Mouse (Mus musculus) right cerebral cortex, adult 18-20 months (tissue): ENCODE measurements at regions not wholly inside any gene's neighbourhood (a gene's known extent, or its start where the extent isn't known, plus 50 kb on each side); places are given as distances from the start of the nearest gene placed in this dataset.

ENCODE experiments used
- DNase-seq: peaks from one replicate; pipeline ENCODE4 v3.0.0; 2022; ENCODE audit warnings: mixed read lengths

DNA sequence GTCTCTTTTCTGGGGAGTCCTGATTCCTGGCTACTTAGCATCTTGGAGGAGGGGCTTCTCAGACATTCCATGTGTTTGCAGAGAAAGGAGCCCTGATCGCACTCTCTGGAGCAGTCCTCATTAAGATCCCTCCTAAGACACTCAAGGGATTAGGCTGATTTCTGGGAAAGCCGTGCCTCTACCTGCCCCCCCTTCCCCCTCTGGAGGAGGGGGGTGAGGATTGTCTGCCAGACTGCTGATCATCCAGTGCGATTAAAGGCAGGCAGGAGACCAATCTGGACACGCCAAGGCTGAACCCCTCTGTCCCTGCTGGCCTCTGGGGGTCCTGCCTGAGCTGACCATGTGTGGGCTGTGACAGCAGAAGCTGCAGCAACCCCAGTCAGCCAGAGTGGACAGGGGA lies 65.4 kb downstream of the Vegfa start:
- no peak for DNase-seq

- no peak for DNase-seq
Observed at GRCm38 (mm10) chr17:45964031-45964430, 68.1 kb downstream of the Vegfa start.

DNA sequence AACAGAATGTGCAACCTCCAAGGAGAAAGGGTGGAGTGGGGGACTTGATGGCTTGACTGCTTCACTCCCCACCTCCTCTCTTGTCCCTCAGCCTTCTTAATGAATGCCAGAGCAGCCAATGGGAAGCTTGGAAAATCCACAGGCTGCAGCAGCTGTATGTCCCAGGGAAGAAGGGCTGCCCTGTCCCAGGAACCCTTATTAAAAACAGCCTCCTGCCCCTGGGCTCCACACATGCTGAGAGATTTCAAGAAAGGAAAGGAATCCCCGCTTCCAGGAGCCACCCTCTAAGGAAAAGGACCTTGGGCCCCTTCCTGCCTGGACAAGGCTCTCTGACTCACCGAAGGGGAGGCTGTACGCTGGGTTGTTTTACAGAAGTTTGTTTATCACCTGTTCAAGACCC lies 68.8 kb downstream of the Vegfa start:
- DNase-seq = no peak

GRCm38 (mm10) chr17:45961626-45962319 lies 70.4 kb downstream of the Vegfa start:
- DNase-seq = no peak

- DNase-seq = no peak
Observed at GRCm38 (mm10) chr17:45958094-45958881, 73.9 kb downstream of the Vegfa start.

- DNase-seq = no peak
Observed at GRCm38 (mm10) chr17:45955481-45955880, 76.7 kb downstream of the Vegfa start.

GRCm38 (mm10) chr17:45954824-45955223 lies 77.3 kb downstream of the Vegfa start:
- DNase-seq = no peak

GRCm38 (mm10) chr17:45953523-45953922 lies 78.6 kb downstream of the Vegfa start:
- DNase-seq = no peak

DNA sequence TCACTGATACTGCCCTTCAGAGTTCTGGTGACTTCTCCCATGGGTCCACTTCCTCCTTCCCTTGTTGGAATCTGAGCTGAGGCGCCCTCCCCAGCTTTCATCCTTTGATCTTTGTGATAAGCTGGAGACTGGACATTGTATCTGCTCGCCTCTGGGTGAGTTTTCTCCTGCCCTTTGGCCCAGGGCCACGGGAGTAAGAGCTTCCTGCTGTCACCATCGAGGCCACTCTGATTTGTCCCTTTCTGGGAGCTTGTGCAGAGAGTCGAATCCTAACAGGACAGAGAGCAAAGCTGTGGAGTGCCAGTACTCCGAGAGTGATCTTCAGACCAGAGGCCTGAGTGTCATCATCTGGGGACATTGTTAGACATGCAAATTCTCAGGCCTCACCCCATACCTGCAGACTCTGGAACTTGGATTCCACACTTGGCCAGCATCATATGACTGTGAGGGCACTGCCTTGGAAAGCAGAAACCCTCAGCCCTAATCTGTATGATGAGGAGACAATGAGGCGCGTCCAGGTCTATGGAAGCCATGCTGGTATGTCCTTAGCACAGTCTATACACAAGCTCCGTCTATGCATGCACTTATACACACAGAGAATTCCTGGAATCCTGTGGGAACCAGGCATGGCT lies 81.5 kb downstream of the Vegfa start:
- no peak for DNase-seq

- no peak for DNase-seq
Observed at GRCm38 (mm10) chr17:45949141-45949540, 83.0 kb downstream of the Vegfa start.

DNA sequence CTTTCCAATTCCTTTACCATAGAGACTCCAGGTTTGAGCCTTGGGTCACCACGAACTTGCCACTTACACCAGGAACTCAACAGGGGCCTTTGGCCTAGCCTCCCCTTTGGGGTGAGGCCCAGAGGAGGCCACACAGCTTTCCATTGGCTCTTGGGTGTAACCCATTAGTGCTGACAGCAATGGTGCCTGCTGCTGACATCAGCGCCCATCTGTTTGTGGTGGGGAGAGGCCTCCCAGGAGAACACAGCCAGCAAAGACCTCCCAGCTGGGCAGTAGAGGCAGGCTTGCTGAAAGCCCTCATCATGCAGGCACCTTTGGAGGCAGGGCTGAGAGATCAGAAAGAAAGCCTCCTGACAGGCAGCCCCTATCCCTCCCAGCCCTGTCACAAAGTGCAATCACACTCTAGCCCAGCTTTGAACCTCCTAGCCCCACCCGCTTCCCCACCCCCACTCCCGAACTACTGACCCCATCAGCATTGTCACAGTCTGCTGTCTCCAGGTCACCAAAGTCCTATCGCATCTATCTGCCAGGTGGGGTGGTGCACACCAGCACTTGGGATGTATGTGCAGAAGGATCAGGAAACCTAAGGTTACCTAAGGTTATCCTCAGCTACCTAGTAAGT lies 83.7 kb downstream of the Vegfa start:
- DNase-seq = no peak

DNA sequence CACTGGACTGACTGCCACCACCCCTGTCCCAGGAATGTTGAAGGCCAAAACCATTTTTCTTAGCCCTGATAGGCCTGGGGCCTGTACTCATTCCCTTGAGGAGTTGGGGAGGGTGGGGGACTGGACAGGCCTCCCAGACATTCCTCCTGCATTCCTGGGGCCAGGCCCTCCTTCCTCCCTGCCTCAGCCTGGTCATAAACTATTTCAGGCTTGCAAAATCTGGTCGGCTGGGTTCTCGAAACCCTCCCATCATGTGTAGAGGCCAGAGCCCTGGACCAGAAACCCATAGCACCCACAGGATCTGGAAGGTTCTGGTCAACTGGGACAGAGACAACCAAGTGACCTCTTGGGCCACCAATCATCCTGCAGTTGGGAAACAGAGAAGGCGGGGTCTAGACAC lies 87.2 kb downstream of the Vegfa start:
- no peak for DNase-seq

DNA sequence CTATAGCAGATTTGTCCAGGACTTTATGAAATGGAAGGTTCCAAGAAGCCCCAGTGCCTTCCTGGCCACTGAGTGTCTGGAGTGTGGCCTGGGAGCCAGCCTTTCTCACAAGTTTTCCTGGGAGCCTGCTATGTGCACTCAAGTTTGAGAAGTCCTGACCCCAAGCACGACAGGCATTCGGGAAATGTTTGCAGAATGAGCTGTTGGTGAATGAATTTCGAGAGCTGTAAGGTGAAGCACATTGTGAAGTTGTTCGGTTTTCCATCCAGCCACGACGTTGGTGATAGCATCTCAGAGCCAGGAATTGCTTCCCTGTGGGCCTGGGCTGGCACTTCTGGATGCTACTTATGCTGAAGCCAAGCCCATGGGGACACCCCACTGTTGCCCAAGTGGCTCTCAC lies 88.9 kb downstream of the Vegfa start:
- DNase-seq = no peak

DNA sequence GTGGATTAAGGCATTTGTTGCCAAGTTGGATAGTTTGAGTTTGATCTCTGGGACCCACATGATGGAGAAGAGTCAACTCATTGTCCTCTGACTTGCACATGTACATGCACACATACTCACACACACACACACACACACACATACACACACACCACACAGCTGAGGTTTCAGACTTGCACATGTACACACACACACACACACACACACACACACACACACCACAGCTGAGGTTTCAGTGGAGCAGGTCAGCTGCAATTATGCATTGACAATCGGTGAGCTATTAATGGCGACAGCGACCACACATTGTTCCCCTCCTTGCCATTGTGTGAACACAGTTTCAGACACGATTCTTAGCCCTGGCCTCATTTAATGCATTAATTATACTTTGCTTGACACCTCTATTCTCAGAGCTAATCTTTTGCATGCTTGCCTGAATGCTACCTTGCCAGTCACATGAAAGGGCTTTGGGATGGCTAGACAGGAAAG lies 90.2 kb downstream of the Vegfa start:
- DNase-seq = no peak

DNA sequence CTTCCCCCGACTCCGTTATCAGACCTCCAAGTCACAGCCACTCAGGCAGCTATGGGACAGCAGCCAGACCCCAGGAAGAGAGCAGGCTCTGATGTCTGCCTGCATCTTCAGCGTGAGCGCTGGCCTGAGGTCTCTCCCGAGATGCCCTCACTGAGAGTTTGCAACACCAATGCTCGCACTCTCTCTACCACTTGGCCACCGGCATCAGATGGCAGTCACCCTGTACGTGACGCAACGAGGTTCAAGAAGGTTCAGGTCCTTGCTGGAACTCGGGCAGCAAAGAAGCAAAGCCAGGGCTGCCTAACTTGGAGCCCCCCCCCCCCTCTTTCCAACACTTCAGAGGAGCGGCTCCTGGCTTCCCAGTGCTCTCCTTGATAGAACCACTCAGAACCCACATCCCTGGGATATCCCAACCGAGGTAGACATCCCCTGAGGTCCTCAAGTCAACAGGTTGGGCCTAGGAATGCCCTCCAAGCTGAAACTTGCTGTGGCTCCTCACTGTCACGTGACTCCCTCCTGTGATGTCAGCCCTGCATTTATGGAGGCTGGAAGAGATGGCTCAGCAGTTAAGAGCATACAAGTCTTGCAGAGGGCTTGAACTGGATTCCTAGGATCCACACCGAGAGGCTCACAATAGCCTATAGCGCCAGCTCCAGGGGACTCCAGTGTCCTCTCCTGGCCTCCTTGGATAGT lies 91.9 kb downstream of the Vegfa start:
- no peak for DNase-seq

GRCm38 (mm10) chr17:45938284-45938683 lies 93.9 kb downstream of the Vegfa start:
- DNase-seq = no peak

DNA sequence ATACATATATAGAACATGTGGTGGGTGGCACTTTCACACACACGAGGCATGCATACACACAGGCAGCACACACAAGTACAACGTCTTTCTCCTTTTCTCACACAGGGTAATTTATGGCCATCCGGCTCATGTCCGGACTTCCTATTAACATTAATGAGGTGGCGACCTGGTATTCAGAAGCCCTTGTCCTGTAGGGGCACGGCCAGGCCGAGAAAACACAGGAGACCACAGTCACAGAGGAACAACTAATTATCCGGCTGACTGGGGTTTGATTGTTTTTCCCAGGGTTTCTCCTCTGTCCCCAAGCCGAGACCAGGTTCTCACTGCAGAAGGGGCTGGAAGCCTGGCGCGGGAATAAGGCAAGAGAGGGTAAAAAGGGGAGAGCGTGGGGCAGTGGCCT lies 95.6 kb downstream of the Vegfa start:
- DNase-seq = no peak

DNA sequence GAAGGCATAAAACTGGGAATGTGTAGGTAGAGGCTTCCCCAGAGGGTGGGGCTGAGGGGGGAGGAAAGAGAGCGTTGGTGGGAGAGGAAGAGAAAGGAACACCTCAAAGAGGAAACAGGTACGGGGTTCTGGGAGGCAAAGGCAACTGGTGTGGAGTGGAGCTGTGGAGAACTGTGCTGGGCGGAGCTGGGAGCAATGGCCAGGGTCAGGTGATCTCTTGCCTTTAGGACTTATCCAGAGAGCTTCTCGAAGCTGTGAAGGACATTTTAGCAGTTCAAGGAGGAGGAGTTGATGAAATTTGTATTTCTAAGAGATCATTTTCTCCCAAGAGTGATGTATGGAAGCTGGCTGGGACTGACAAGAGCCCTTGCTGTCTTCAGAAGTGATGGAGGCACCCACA lies 96.9 kb downstream of the Vegfa start:
- no peak for DNase-seq

DNA sequence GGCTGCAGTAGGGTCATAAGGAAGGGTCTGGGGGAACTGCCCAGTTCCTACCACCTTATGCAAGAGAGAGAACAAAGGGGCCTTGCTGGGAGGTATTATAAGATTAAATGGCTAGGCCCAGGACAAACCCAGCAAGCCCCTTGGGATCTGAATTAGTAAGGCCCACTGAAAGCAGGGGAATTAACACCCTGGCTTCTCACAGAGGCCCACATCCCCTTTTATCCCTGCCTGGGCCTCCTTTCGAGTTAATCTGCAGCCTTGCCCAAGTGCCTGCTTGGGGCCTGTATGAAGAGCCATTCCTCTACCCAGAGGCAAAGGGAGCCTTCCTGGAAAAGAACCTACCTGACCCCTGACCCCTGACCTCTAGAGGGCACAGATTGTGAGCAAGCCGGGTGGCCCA lies 98.2 kb downstream of the Vegfa start:
- DNase-seq = no peak

GRCm38 (mm10) chr17:45933034-45933433 lies 99.1 kb downstream of the Vegfa start:
- no peak for DNase-seq

DNA sequence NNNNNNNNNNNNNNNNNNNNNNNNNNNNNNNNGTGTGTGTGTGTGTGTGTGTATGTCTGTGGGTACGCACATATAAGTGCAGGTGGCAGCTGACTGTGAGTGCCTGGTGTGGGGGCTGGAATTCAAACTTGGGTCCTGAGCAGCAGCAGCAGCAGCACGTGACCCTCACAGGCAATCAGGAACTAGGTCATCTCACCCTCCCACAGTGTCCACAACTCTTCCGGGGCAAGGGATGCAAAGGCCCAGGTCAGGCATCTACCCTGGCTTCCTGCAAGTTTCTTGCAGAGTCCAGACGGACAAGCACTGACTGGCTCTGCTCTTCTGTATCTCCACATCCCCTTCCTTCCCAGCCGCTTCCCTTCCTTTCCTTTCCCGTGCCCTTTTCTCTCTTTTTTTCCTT lies 99.6 kb downstream of the Vegfa start:
- DNase-seq = no peak

GRCm38 (mm10) chr17:45929591-45929990 lies 102.6 kb downstream of the Vegfa start:
- no peak for DNase-seq
